Mouse (Mus musculus): ENCODE data around the gene Anapc2.

GRCm38 (mm10) chr2:25240310-25240709, 32.0 kb upstream of the Anapc2 start:
- TF ChIP-seq SMC3 (IDR thresholded peaks at IDR 0.05; ENCODE audit: low read depth, low read length) (no peak), CTCF (conservative IDR thresholded peaks at IDR 0.05 in 1 of 2, IDR thresholded peaks at IDR 0.05 in 1 of 2; ENCODE audit: low read depth in 2 of 2, low read length in 2 of 2) (no peak), TCF12 (IDR thresholded peaks at IDR 0.05; ENCODE audit: low read depth, low read length) (no peak), JUND (conservative IDR thresholded peaks at IDR 0.05; ENCODE audit: low read depth, low read length) (no peak), BHLHE40 (IDR thresholded peaks at IDR 0.05; ENCODE audit: low read depth, low read length) (no peak), MEF2A (IDR thresholded peaks at IDR 0.05; ENCODE audit: borderline replicate concordance, low read depth, low read length) (no peak), MXI1 (IDR thresholded peaks at IDR 0.05; ENCODE audit: low read depth, low read length) (no peak), MYC (IDR thresholded peaks at IDR 0.05; ENCODE audit: low read depth, low read length) (no peak), EP300 (IDR thresholded peaks at IDR 0.05; ENCODE audit: low read length) (no peak), CHD1 (IDR thresholded peaks at IDR 0.05; ENCODE audit: low read depth, low read length) (no peak), POLR2A (IDR thresholded peaks at IDR 0.05; ENCODE audit: low read depth, low read length) (no peak), ZMIZ1 (IDR thresholded peaks at IDR 0.05; ENCODE audit: low read depth, low read length) (no peak), IRF4 (IDR thresholded peaks at IDR 0.05; ENCODE audit: low read depth, low read length) (no peak)

Measured in CH12.LX (cell line).